Mouse (Mus musculus) lung, embryonic 15.5 days (tissue): ENCODE results near the gene Ewsr1. TPM values are rescaled to one million over a fixed set of nuclear protein-coding genes. Genes with fewer than 3 reads are reported as not detected.

Source experiments
- ATAC-seq: fragments of 200-750 bp; cut with Nextera tagmentation; 2 replicates; pipeline ENCODE4 v1.8.0; 2017; ENCODE audit warnings: moderate number of reproducible peaks, borderline replicate concordance; ENCODE audit not compliant: low FRiP score, low TSS enrichment; ENCODE audit errors: extremely low read depth
- H3K27ac ChIP-seq: fragments of 300-500 bp; sonication (generic); 2 replicates; pipeline ENCODE4 v1.5.1; 2015; ENCODE audit warnings: moderate library complexity, mild to moderate bottlenecking, inconsistent platforms
- H3K27me3 ChIP-seq: fragments of 300-500 bp; sonication (generic); 2 replicates; pipeline ENCODE4 v1.6.1; 2015; ENCODE audit warnings: inconsistent platforms
- H3K36me3 ChIP-seq: fragments of 300-500 bp; sonication (generic); 2 replicates; pipeline ENCODE4 v1.6.1; 2015; ENCODE audit warnings: inconsistent platforms
- H3K4me1 ChIP-seq: fragments of 300-500 bp; sonication (generic); 2 replicates; pipeline ENCODE4 v1.6.1; 2015; ENCODE audit warnings: inconsistent platforms
- H3K4me2 ChIP-seq: fragments of 300-500 bp; sonication (generic); 2 replicates; pipeline ENCODE4 v1.6.1; 2015; ENCODE audit warnings: inconsistent platforms, mild to moderate bottlenecking, moderate library complexity
- H3K4me3 ChIP-seq: fragments of 300-500 bp; sonication (generic); 2 replicates; pipeline ENCODE4 v1.5.1; 2015; ENCODE audit warnings: mild to moderate bottlenecking, inconsistent platforms
- H3K9ac ChIP-seq: fragments of 300-500 bp; sonication (generic); 2 replicates; pipeline ENCODE4 v1.6.1; 2015; ENCODE audit warnings: inconsistent platforms
- H3K9me3 ChIP-seq: fragments of 300-500 bp; sonication (generic); 2 replicates; pipeline ENCODE4 v1.6.1; 2016; ENCODE audit warnings: inconsistent platforms
- WGBS: fragments of 180-500 bp; shearing (Covaris S2); methylation state at CpG from one replicate; pipeline ENCODE4 v1.1.7; 2015; 5-methylcytosine and 5-hydroxymethylcytosine counted together
- polyA plus RNA-seq: library from polyadenylated mRNA; unstranded; fragments of >200 nt; fragmentation: Nextera tagmentation; extraction: Ambion mirVana; gene quantifications from 2 replicates; pipeline ENCODE4 v1.2.1, GENCODE M21; 2015

The Ewsr1 gene
- polyA plus RNA-seq, 1 experiment from 2014 or later = 796 TPM

GRCm38 (mm10) chr11:5055945-5056938 lies 42.8 kb downstream of the Ewsr1 start:
- no peak overlapping the region for H3K4me3 ChIP-seq
- H3K4me1 ChIP-seq = peaks cover 23% of the 10 kb centered on the region
- H3K9me3 ChIP-seq = no peaks in the 10 kb centered on the region
- no peaks in the 10 kb centered on the region for H3K36me3 ChIP-seq
- 48% methylated on average over 23 of the region's 23 CpGs for WGBS
- no peak overlapping the region for H3K27ac ChIP-seq
- peaks cover 65% of the 10 kb centered on the region for H3K27me3 ChIP-seq
- H3K4me2 ChIP-seq = no peak overlapping the region
- no peak for ATAC-seq
- H3K9ac ChIP-seq = no peak overlapping the region

GRCm38 (mm10) chr11:5054874-5055273 lies 44.2 kb downstream of the Ewsr1 start:
- H3K4me2 ChIP-seq = no peak overlapping the region
- H3K27ac ChIP-seq = no peak overlapping the region
- no peaks in the 10 kb centered on the region for H3K9me3 ChIP-seq
- H3K4me1 ChIP-seq = peaks cover 19% of the 10 kb centered on the region
- H3K27me3 ChIP-seq = peaks cover 51% of the 10 kb centered on the region
- no peak overlapping the region for H3K9ac ChIP-seq
- H3K4me3 ChIP-seq = no peak overlapping the region
- ATAC-seq = no peak
- no peaks in the 10 kb centered on the region for H3K36me3 ChIP-seq
- WGBS = 45% methylated on average over 6 of the region's 6 CpGs

- no peak for ATAC-seq
- Histone ChIP-seq H3K27me3 (peaks cover 44% of the 10 kb centered on the region), H3K9me3 (no peaks in the 10 kb centered on the region), H3K4me1 (peaks cover 12% of the 10 kb centered on the region), H3K4me2 (no peak overlapping the region), H3K36me3 (no peaks in the 10 kb centered on the region), H3K4me3 (no peak overlapping the region), H3K27ac (no peak overlapping the region), H3K9ac (no peak overlapping the region)
- WGBS = 83% methylated on average over 14 of the region's 14 CpGs
Observed at GRCm38 (mm10) chr11:5054151-5054550, 44.9 kb downstream of the Ewsr1 start.

GRCm38 (mm10) chr11:5052200-5052854 lies 46.7 kb downstream of the Ewsr1 start:
- Histone ChIP-seq H3K27me3 (peaks cover 26% of the 10 kb centered on the region), H3K27ac (no peak overlapping the region), H3K9ac (no peak overlapping the region), H3K9me3 (no peaks in the 10 kb centered on the region), H3K4me3 (no peak overlapping the region), H3K4me1 (no peaks in the 10 kb centered on the region), H3K4me2 (no peak overlapping the region), H3K36me3 (no peaks in the 10 kb centered on the region)
- no peak for ATAC-seq
- WGBS = 62% methylated on average over 10 of the region's 10 CpGs

- no peak overlapping the region for H3K27ac ChIP-seq
- H3K9ac ChIP-seq = no peak overlapping the region
- no peaks in the 10 kb centered on the region for H3K36me3 ChIP-seq
- no peaks in the 10 kb centered on the region for H3K9me3 ChIP-seq
- WGBS = 73% methylated on average over 10 of the region's 10 CpGs
- no peak for ATAC-seq
- H3K4me3 ChIP-seq = no peak overlapping the region
- no peaks in the 10 kb centered on the region for H3K4me1 ChIP-seq
- peaks cover 19% of the 10 kb centered on the region for H3K27me3 ChIP-seq
- no peak overlapping the region for H3K4me2 ChIP-seq
Observed at GRCm38 (mm10) chr11:5051629-5052028, 47.4 kb downstream of the Ewsr1 start.

- no peak for ATAC-seq
- WGBS = 46% methylated on average over 12 of the region's 12 CpGs
- no peaks in the 10 kb centered on the region for H3K36me3 ChIP-seq
Observed at GRCm38 (mm10) chr11:5046321-5046926, 52.6 kb downstream of the Ewsr1 start.

GRCm38 (mm10) chr11:5042645-5043381 lies 56.3 kb downstream of the Ewsr1 start:
- WGBS = 82% methylated on average over 8 of the region's 8 CpGs
- Histone ChIP-seq H3K9me3 (no peaks in the 10 kb centered on the region), H3K4me3 (no peak overlapping the region), H3K36me3 (peaks cover 7% of the 10 kb centered on the region; the same call in 1 of the 2 replicates), H3K4me2 (no peak overlapping the region), H3K4me1 (no peaks in the 10 kb centered on the region), H3K9ac (no peak overlapping the region), H3K27ac (no peak overlapping the region), H3K27me3 (no peaks in the 10 kb centered on the region)
- no peak for ATAC-seq

More at GRCm38 (mm10) chr11:5046321-5046926, 52.6 kb downstream of the Ewsr1 start:
- H3K4me3 ChIP-seq = no peak overlapping the region
- no peaks in the 10 kb centered on the region for H3K27me3 ChIP-seq
- no peaks in the 10 kb centered on the region for H3K4me1 ChIP-seq
- no peak overlapping the region for H3K9ac ChIP-seq
- no peak overlapping the region for H3K27ac ChIP-seq
- no peaks in the 10 kb centered on the region for H3K9me3 ChIP-seq
- H3K4me2 ChIP-seq = no peak overlapping the region

- WGBS = 54% methylated on average over 18 of the region's 18 CpGs
- no peaks in the 10 kb centered on the region for H3K27me3 ChIP-seq
- no peak overlapping the region for H3K4me2 ChIP-seq
- no peaks in the 10 kb centered on the region for H3K9me3 ChIP-seq
- H3K36me3 ChIP-seq = peaks cover 16% of the 10 kb centered on the region; the same call in 1 of the 2 replicates
- no peak overlapping the region for H3K9ac ChIP-seq
- ATAC-seq = no peak
- H3K27ac ChIP-seq = no peak overlapping the region
- H3K4me3 ChIP-seq = no peak overlapping the region
- H3K4me1 ChIP-seq = no peaks in the 10 kb centered on the region
Observed at GRCm38 (mm10) chr11:5041144-5041780, 57.8 kb downstream of the Ewsr1 start.

- H3K36me3 ChIP-seq = peaks cover 20% of the 10 kb centered on the region; the same call in 1 of the 2 replicates
- H3K4me3 ChIP-seq = no peak overlapping the region
- no peaks in the 10 kb centered on the region for H3K27me3 ChIP-seq
- no peak; the same call in 1 of the 2 replicates for ATAC-seq
- H3K27ac ChIP-seq = no peak overlapping the region
- WGBS = 82% methylated on average over 5 of the region's 5 CpGs
- H3K4me1 ChIP-seq = no peaks in the 10 kb centered on the region
- no peaks in the 10 kb centered on the region for H3K9me3 ChIP-seq
- no peak overlapping the region for H3K4me2 ChIP-seq
- no peak overlapping the region for H3K9ac ChIP-seq
Observed at GRCm38 (mm10) chr11:5040585-5040984, 58.5 kb downstream of the Ewsr1 start.

- H3K4me3 ChIP-seq = no peak overlapping the region
- no peaks in the 10 kb centered on the region for H3K27me3 ChIP-seq
- peaks cover 49% of the 10 kb centered on the region for H3K36me3 ChIP-seq
- H3K9me3 ChIP-seq = no peaks in the 10 kb centered on the region
- no peak for ATAC-seq
- no peak overlapping the region for H3K4me2 ChIP-seq
- H3K9ac ChIP-seq = no peak overlapping the region
- H3K4me1 ChIP-seq = no peaks in the 10 kb centered on the region
- no peak overlapping the region for H3K27ac ChIP-seq
- WGBS = 72% methylated on average over 8 of the region's 8 CpGs
Observed at GRCm38 (mm10) chr11:5037146-5037854, 61.8 kb downstream of the Ewsr1 start.
